Mouse (Mus musculus): ENCODE measurements around the gene Gbx1.
"Not testable (repeated sequence)": the region's sequence is repeated elsewhere in the genome, so short reads cannot be mapped to it uniquely, and the experiment has no call there.

Gene Gbx1

DNA sequence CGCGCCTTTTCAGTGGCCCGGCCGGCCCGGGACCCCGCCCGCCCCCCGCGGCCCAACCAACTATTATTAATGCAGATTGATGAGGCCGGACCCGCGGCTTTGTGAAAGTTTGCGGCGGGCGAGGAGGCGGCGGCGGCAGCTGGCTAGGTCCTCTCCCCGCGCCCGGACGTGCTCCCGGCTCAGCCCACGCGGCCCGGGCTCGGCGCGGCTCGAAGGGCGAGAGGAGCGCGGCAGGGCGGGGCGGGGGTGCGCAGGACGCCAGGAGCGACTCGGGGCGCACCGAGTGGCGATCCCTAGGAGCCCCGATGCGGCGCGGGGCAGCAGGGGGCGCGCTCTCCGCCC is at the start of gene Gbx1:
Gbx1 (minus strand) TSS at position 314 of the 342 bp plus-strand sequence.
- DNase-seq (ENCODE audit: low spot score): peak; percentile 70

GRCm38 (mm10) chr5:24576801-24577182 is 49.8 kb upstream of the Gbx1 start:
- DNase-seq (ENCODE audit: low spot score): peak; percentile 50

DNA sequence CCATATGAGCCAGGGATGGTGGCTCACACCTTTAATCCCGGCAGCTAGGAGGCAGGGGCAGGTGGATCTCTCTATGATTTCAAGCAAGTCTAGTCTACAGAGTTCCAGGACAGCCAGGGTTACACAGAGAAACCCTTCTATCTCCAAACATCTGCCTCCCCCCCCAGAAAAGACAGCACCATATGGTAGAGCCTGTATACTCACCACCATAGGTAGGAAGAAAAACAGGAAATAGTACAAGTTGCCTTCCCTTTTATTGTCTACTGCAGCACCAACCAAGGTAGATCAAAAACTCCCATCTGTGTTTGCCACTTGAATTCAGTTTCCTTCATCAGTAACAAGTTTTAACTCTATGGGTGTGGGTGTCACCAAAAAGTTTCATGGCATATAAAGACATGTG is 48.9 kb upstream of the Gbx1 start:
- no peak for DNase-seq (ENCODE audit: low spot score)

DNA sequence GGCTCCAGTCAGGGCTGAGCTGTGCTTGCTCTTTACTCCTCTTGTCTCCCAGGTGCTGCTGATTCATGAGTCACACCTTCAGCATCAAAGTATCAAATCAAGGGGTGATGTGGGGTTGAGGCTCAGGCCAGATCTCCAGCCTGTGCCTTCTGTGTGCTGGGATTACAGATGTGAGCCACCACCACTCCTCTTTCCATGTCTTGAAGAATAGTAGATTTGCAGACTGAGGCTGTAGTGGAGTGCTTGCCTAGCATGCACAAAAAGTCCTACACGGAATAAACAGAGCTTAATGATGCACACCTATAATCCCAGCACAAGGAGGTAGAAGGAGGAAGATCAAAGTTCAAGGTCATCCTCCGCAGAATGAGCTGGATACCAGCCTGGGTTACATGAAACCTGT is 29.7 kb upstream of the Gbx1 start, which contains the start of gene 4931409K22Rik:
4931409K22Rik (minus strand) TSS at position 101 of the 400 bp plus-strand sequence.
- DNase-seq (ENCODE audit: low spot score): no peak

DNA sequence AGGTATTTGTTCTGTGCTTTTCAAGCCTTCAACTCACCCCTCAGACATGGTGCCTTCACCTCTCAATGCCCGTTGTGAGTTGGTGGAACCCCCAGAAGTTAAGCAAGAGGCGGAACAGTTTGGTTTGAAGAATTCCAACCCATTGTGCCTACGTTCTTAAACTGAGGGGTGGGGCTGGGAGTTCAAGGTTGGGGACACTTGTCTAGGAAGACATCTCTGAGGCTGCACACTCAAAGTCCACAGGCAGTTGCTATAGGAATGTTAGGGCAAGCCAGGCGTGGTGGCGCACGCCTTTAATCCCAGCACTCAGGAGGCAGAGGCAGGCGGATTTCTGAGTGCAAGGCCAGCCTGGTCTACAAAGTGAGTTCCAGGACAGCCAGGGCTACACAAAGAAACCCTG is 28.3 kb upstream of the Gbx1 start:
- not testable (repeated sequence) for DNase-seq (ENCODE audit: low spot score)

DNA sequence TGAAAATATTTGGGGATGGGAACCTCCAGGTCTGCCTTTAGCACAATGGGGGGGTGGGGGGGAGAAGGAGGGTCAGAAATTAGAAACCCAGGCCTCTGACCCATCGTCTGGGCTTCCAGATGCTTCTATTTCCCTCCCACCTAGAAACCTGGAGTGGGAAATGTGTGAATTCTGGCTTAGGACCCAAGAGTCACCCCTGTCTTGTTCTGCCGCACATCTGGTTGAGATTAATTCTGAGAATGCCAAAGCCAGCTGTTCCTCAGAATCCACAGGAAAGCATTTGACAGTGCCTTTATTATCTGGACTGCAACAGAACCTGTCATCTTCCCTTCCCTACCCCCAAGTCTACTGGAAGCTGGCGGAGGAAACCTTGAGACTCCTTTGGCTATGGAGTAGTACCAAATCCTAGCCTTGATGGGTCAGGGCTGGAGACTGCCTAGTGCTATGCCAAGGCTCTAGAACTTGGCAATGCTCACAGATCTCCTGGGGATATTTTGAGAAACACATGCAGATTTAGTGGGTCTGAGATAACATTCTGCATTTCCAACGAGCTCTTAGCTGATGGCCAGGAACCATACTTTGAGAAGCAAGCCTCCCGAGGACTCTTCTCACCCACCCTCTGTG is 26.7 kb upstream of the Gbx1 start:
- peak; percentile 45 for DNase-seq (ENCODE audit: low spot score)

- peak; percentile 8 for DNase-seq (ENCODE audit: low spot score)
Observed at GRCm38 (mm10) chr5:24551317-24551688, 24.3 kb upstream of the Gbx1 start.

DNA sequence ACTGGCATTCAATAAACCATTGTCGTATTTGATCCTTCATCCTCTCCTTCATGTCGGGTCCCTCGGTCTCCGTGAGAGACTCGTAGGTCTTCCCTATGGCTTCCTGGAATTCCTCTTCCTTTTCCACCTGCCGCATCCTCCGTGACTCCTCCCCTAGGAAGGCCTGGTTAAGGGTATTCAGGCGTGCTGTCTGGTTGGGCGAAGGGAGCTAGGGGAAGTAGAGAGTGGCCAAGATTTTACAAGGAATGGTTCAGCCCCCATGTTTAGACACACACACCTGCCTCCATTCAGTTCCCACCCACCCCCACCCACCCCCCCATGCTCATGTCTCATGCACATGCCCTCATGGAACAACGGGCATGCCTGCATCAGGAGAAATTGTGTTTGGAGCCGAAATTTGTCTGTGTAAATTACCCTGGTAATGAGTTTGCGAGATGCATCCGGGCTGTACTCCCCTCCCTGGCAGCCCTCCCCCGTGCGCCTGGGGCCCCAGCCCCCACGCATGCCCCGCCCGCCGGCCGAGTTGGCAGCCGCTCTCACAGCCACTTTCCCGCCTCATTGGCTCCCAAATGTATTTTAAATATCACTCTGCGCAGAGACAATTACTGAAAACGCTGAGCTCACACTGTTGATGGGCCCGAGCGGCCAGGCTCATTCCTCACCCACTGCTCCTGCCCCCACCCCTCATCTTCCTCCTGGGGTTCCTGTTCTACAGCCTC is 23.8 kb upstream of the Gbx1 start:
- DNase-seq (ENCODE audit: low spot score): peak; percentile 37

GRCm38 (mm10) chr5:24542643-24543042 is 15.6 kb upstream of the Gbx1 start:
- peak; percentile 12 for DNase-seq (ENCODE audit: low spot score)

- no peak for DNase-seq (ENCODE audit: low spot score)
Observed at GRCm38 (mm10) chr5:24541144-24541569, 14.2 kb upstream of the Gbx1 start.

- no peak for DNase-seq (ENCODE audit: low spot score)
Observed at GRCm38 (mm10) chr5:24540387-24541143, 13.6 kb upstream of the Gbx1 start, which contains the start of gene Asb10. Gene Asb10, minus strand, starts transcription at chr5:24540978.

DNA sequence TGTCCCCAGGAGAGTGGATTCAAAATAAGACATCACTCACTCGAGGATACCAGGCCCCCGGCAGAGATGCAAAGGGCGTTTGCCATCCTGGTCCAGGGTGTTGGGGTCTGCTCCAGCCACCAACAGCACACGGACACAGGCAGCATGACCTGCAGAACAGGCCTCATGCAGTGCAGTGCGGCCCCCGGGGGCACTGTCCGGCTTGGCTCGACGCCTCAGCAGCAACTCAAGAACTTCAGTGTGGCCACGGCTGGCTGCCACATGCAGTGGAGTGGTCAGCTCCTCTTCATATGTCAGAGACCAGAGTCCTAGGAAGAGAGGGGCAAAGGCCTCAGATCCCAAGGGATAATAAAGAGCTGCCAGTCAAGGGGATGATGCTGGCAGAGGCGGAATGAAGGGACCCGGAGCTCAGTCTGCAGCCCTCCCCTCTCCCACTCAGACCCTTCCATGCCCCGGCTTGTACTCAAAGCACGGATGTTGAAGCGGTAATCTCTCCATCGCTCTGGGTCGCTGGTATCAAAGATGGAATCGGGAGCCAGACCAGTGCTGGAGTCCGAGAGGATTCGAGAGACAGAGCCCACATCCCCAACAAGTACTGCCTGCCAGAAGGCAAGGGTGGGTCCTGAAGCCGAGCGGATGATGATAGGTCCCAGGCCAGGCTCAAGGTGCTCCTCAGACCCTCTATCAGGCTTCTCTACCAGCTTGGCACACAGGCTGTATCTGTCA is 12.7 kb upstream of the Gbx1 start:
- DNase-seq (ENCODE audit: low spot score): no peak

GRCm38 (mm10) chr5:24537618-24538017 is 10.6 kb upstream of the Gbx1 start:
- no peak for DNase-seq (ENCODE audit: low spot score)

DNA sequence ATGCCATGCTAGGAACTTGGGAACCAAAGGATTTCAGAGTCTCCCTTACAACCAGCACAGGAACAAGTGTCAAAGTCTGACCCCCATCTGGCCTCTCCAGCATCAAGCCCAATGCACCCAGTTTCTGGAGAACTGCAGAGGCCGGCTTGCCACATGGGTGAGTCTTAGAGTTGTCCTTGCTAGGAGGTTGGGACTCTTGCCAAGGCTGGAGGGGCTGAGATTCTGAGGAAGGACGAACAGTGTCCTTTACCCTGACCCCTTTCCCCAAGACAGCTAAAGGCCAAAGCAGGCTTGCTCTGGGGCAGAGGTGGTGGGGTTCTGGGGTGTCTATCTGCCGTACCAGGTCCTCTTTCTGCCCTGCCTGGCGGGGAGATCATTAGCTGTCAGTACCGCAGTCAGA is 9.5 kb upstream of the Gbx1 start:
- DNase-seq (ENCODE audit: low spot score): no peak

- DNase-seq (ENCODE audit: low spot score): no peak
Observed at GRCm38 (mm10) chr5:24535731-24536130, 8.7 kb upstream of the Gbx1 start.

DNA sequence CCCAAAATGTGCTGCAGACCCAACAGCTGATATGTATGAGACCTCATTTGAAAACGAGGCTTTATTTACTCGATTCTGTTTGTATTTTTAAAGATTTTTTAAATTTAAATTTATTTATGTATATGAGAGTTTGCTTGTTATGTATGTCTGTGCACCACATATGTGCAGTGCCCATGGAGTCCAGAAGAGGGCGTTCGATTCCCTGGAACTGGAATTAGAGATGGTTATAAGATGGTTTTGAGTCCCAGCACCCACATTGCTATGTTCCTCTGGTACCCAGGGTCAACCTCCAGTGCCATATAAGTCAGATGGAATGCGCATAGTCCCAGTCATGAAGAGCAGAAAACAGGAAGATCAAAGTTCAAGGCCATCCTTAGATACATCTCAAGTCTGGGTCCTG is 7.3 kb upstream of the Gbx1 start:
- DNase-seq (ENCODE audit: low spot score): no peak

DNA sequence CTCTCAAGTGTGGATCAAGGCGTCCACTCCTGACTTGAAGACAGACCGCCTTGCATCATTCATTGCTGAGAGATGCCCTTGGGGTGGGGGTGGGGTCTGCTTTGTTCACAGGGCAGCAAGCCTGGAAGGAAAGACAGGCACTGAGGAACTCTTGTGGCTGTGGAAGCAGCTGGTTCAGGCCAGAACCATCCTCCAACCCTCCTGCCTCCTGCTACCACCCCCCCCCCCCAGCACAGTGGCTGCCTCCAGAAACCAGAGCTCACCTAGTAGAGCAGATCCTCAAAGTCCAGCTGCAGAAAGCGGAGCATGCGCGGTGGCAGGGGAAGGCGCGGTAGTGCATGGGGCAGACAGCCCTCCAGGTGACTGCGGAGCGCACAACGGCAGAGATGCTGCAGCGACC is 6.4 kb upstream of the Gbx1 start:
- no peak for DNase-seq (ENCODE audit: low spot score)

GRCm38 (mm10) chr5:24530042-24530689 is 3.2 kb upstream of the Gbx1 start:
- DNase-seq (ENCODE audit: low spot score): peak; percentile 94

DNA sequence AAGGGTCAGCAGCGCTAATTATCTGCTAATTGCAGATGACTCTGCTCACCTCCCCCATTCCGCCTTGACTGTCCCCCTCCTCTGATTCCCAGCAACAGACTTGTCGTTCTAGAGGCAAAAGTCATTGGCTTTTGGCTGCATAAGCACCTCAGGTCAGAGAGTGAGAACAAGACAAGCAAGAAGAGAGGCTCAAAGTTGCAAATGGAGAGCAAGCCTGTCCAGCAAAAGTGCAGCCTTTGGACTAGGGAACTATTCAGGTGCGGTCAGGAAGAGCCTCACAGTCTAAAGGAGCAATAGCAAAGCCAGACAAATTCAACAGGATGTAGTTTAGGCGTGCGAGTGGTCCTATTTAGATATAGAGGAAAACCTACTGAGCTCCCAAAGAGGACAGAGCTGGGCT is 778 bp upstream of the Gbx1 start:
- DNase-seq (ENCODE audit: low spot score): peak; percentile 27

- peak; percentile 41 for DNase-seq (ENCODE audit: low spot score)
Observed at GRCm38 (mm10) chr5:24526190-24526888, 663 bp downstream of the Gbx1 start.

All from embryo, embryonic 10.5 days (tissue).